Mouse (Mus musculus) lung, embryonic 15.5 days (tissue): ENCODE data around the gene 1700125H20Rik. TPM values are rescaled to one million over a fixed set of nuclear protein-coding genes. Genes with fewer than 3 reads are reported as not detected.

Experiments
- ATAC-seq: fragments of 200-750 bp; cut with Nextera tagmentation; 2 replicates; pipeline ENCODE4 v1.8.0; 2017; ENCODE audit warnings: moderate number of reproducible peaks, borderline replicate concordance; ENCODE audit not compliant: low FRiP score, low TSS enrichment; ENCODE audit errors: extremely low read depth
- H3K27ac ChIP-seq: fragments of 300-500 bp; sonication (generic); 2 replicates; pipeline ENCODE4 v1.5.1; 2015; ENCODE audit warnings: moderate library complexity, mild to moderate bottlenecking, inconsistent platforms
- H3K27me3 ChIP-seq: fragments of 300-500 bp; sonication (generic); 2 replicates; pipeline ENCODE4 v1.6.1; 2015; ENCODE audit warnings: inconsistent platforms
- H3K36me3 ChIP-seq: fragments of 300-500 bp; sonication (generic); 2 replicates; pipeline ENCODE4 v1.6.1; 2015; ENCODE audit warnings: inconsistent platforms
- H3K4me1 ChIP-seq: fragments of 300-500 bp; sonication (generic); 2 replicates; pipeline ENCODE4 v1.6.1; 2015; ENCODE audit warnings: inconsistent platforms
- H3K4me2 ChIP-seq: fragments of 300-500 bp; sonication (generic); 2 replicates; pipeline ENCODE4 v1.6.1; 2015; ENCODE audit warnings: inconsistent platforms, mild to moderate bottlenecking, moderate library complexity
- H3K4me3 ChIP-seq: fragments of 300-500 bp; sonication (generic); 2 replicates; pipeline ENCODE4 v1.5.1; 2015; ENCODE audit warnings: mild to moderate bottlenecking, inconsistent platforms
- H3K9ac ChIP-seq: fragments of 300-500 bp; sonication (generic); 2 replicates; pipeline ENCODE4 v1.6.1; 2015; ENCODE audit warnings: inconsistent platforms
- H3K9me3 ChIP-seq: fragments of 300-500 bp; sonication (generic); 2 replicates; pipeline ENCODE4 v1.6.1; 2016; ENCODE audit warnings: inconsistent platforms
- WGBS: fragments of 180-500 bp; shearing (Covaris S2); methylation state at CpG from one replicate; pipeline ENCODE4 v1.1.7; 2015; 5-methylcytosine and 5-hydroxymethylcytosine counted together
- polyA plus RNA-seq: library from polyadenylated mRNA; unstranded; fragments of >200 nt; fragmentation: Nextera tagmentation; extraction: Ambion mirVana; gene quantifications from 2 replicates; pipeline ENCODE4 v1.2.1, GENCODE M21; 2015

The 1700125H20Rik gene
- polyA plus RNA-seq, 1 experiment from 2014 or later = 0.22 TPM

DNA sequence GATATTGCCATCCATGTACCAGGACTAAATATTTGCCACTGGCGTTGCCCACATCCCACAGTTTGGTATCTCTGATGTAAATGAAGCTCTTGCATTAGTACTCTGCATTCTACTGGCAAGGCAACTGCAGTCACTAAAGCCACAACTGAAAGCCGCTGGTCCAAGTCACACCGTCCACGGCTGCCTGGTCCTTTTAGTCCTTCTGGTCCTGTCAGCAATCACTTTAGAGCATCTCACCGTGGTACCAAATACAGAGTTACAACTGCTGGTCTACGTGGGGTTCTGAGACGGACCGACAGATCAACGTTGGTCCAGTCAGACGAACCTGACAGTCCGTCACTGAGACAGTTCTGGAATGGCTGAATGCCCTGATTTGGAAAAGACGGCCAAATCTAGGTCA is 20.5 kb downstream of the 1700125H20Rik start:
- ATAC-seq = no peak
- Histone ChIP-seq H3K36me3 (peaks cover 71% of the 10 kb centered on the region), H3K9ac (no peak overlapping the region), H3K9me3 (no peaks in the 10 kb centered on the region), H3K4me2 (no peak overlapping the region), H3K4me3 (no peak overlapping the region), H3K27me3 (no peaks in the 10 kb centered on the region), H3K4me1 (no peaks in the 10 kb centered on the region), H3K27ac (no peak overlapping the region)
- 93% methylated on average over 12 of the region's 12 CpGs for WGBS

- Histone ChIP-seq H3K27me3 (no peaks in the 10 kb centered on the region), H3K4me3 (no peak overlapping the region), H3K4me2 (no peak overlapping the region), H3K9me3 (no peaks in the 10 kb centered on the region), H3K9ac (no peak overlapping the region), H3K36me3 (peaks cover 90% of the 10 kb centered on the region), H3K27ac (no peak overlapping the region), H3K4me1 (no peaks in the 10 kb centered on the region)
- WGBS = 92% methylated on average over 11 of the region's 11 CpGs
- no peak for ATAC-seq
These were observed 24.0 kb downstream of the 1700125H20Rik start for GRCm38 (mm10) chr11:85194206-85194605.

DNA sequence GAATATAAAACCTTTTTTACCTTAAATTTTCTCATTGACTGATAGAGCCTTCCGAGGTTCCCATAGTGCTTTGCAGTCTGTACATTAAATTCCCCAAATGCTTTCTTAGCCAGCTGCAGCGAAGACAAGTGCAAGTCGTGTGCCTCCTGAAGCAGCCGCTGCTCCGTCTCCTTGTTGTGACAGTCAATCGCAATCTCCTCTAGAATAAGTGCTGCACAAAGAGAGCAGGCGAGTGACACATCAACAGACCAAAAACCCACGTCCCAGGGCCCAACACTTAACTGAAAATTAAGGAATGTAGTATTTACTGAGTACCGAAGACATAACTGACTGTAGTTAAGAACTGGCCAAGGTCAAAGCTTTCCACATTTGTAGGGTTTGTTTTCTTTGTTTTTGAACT is 25.8 kb downstream of the 1700125H20Rik start:
- peaks cover 90% of the 10 kb centered on the region for H3K36me3 ChIP-seq
- no peaks in the 10 kb centered on the region for H3K27me3 ChIP-seq
- H3K9ac ChIP-seq = no peak overlapping the region
- H3K27ac ChIP-seq = no peak overlapping the region
- no peak for ATAC-seq
- H3K9me3 ChIP-seq = no peaks in the 10 kb centered on the region
- H3K4me3 ChIP-seq = no peak overlapping the region
- no peak overlapping the region for H3K4me2 ChIP-seq
- 80% methylated on average over 9 of the region's 9 CpGs for WGBS
- no peaks in the 10 kb centered on the region for H3K4me1 ChIP-seq

- 66% methylated on average over 2 of the region's 2 CpGs for WGBS
These were observed 28.7 kb downstream of the 1700125H20Rik start for GRCm38 (mm10) chr11:85198906-85199305.

DNA sequence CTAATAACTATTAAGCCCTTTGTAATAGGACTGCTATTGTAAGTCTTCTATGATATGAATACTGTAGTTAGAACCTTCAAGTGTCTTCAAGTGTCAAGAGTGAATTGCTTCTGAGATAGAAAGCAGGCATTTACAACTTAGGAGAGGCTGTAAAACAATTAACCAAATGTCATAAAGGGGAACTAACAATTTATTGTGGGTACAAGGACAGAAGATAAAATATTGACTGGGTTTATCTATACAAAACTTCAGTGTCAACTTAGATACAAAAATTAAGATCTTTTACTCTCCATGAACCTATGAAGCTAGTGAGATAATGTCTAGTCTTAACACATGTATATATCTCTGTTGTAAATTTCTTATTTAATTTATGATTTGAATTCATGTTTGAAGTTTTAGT is 36.0 kb downstream of the 1700125H20Rik start:
- Histone ChIP-seq H3K27ac (no peak overlapping the region), H3K9me3 (no peaks in the 10 kb centered on the region), H3K27me3 (no peaks in the 10 kb centered on the region), H3K4me3 (no peak overlapping the region), H3K36me3 (peaks cover 73% of the 10 kb centered on the region), H3K4me2 (no peak overlapping the region), H3K4me1 (no peaks in the 10 kb centered on the region), H3K9ac (no peak overlapping the region)
- ATAC-seq = no peak

More at GRCm38 (mm10) chr11:85198906-85199305, 28.7 kb downstream of the 1700125H20Rik start:
- Histone ChIP-seq H3K36me3 (peaks cover 88% of the 10 kb centered on the region), H3K4me3 (no peak overlapping the region), H3K27me3 (no peaks in the 10 kb centered on the region), H3K9ac (no peak overlapping the region), H3K27ac (no peak overlapping the region), H3K4me1 (no peaks in the 10 kb centered on the region), H3K4me2 (no peak overlapping the region), H3K9me3 (no peaks in the 10 kb centered on the region)
- no peak for ATAC-seq

- Histone ChIP-seq H3K27ac (no peak overlapping the region), H3K9me3 (no peaks in the 10 kb centered on the region), H3K4me1 (no peaks in the 10 kb centered on the region), H3K9ac (no peak overlapping the region), H3K4me3 (no peak overlapping the region), H3K4me2 (no peak overlapping the region), H3K27me3 (no peaks in the 10 kb centered on the region), H3K36me3 (peaks cover 82% of the 10 kb centered on the region)
- 85% methylated on average over 2 of the region's 2 CpGs for WGBS
- no peak for ATAC-seq
These were observed 40.9 kb downstream of the 1700125H20Rik start for GRCm38 (mm10) chr11:85211151-85211550.

GRCm38 (mm10) chr11:85213215-85213614 is 43.0 kb downstream of the 1700125H20Rik start:
- peaks cover 67% of the 10 kb centered on the region for H3K36me3 ChIP-seq
- H3K4me2 ChIP-seq = no peak overlapping the region

GRCm38 (mm10) chr11:85214679-85215078 is 44.5 kb downstream of the 1700125H20Rik start:
- no peak overlapping the region for H3K4me3 ChIP-seq
- no peak for ATAC-seq
- H3K27me3 ChIP-seq = no peaks in the 10 kb centered on the region
- H3K4me2 ChIP-seq = no peak overlapping the region
- no peak overlapping the region for H3K27ac ChIP-seq
- no peaks in the 10 kb centered on the region for H3K9me3 ChIP-seq
- H3K36me3 ChIP-seq = peaks cover 54% of the 10 kb centered on the region
- 94% methylated on average over 3 of the region's 3 CpGs for WGBS
- H3K9ac ChIP-seq = no peak overlapping the region
- H3K4me1 ChIP-seq = no peaks in the 10 kb centered on the region

More at GRCm38 (mm10) chr11:85213215-85213614, 43.0 kb downstream of the 1700125H20Rik start:
- Histone ChIP-seq H3K4me3 (no peak overlapping the region), H3K27me3 (no peaks in the 10 kb centered on the region), H3K9me3 (no peaks in the 10 kb centered on the region), H3K4me1 (no peaks in the 10 kb centered on the region), H3K9ac (no peak overlapping the region), H3K27ac (no peak overlapping the region)
- ATAC-seq = no peak
- WGBS = 87% methylated on average over 2 of the region's 2 CpGs

DNA sequence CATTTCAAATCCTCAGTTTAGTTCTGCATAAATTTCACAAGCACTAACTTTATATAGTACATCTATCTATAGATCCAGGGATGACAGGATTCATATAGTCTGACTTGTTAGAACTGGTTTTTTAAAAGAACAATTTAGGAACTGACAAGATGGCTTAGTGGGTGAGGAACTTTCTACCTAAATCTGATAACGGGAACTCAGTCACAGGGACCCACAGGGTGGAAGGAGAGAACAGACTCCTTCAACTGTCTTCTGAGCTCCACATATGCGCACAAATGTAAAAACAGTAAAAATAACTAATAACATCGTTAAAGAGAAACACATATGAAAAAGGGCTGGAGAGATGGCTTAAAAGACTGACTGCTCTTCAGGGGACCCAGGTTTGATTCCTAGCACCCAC is 48.8 kb downstream of the 1700125H20Rik start:
- Histone ChIP-seq H3K27me3 (no peaks in the 10 kb centered on the region), H3K36me3 (peaks cover 22% of the 10 kb centered on the region), H3K4me1 (no peaks in the 10 kb centered on the region), H3K4me2 (no peak overlapping the region), H3K27ac (no peak overlapping the region), H3K9me3 (no peaks in the 10 kb centered on the region), H3K4me3 (no peak overlapping the region), H3K9ac (no peak overlapping the region)
- 90% methylated on average over 3 of the region's 3 CpGs for WGBS
- no peak for ATAC-seq

GRCm38 (mm10) chr11:85222561-85222960 is 52.4 kb downstream of the 1700125H20Rik start:
- 95% methylated on average over 6 of the region's 6 CpGs for WGBS

DNA sequence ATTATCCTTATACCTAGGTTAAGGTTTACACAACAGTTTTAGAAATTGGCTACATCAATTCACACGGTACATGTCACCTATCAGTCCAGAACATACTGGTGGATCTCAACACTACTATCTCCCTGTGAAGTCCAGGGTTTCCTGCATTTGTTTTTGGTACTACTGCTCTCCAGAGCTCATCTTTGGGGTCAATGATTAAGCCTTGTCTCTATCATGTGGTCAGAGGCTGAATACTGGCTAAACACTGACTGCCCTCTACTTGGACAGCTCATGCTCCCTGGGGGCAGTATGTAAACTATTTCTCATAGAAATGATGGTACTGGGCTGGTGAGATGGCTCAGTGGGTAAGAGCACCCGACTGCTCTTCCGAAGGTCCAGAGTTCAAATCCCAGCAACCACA is 53.0 kb downstream of the 1700125H20Rik start:
- no peak overlapping the region for H3K9ac ChIP-seq
- H3K4me2 ChIP-seq = no peak overlapping the region
- 93% methylated on average over 3 of the region's 3 CpGs for WGBS
- H3K36me3 ChIP-seq = peaks cover 5% of the 10 kb centered on the region
- no peak overlapping the region for H3K4me3 ChIP-seq
- no peak for ATAC-seq
- no peak overlapping the region for H3K27ac ChIP-seq
- H3K9me3 ChIP-seq = no peaks in the 10 kb centered on the region
- no peaks in the 10 kb centered on the region for H3K27me3 ChIP-seq
- no peaks in the 10 kb centered on the region for H3K4me1 ChIP-seq

More at GRCm38 (mm10) chr11:85222561-85222960, 52.4 kb downstream of the 1700125H20Rik start:
- H3K9ac ChIP-seq = no peak overlapping the region
- no peak overlapping the region for H3K27ac ChIP-seq
- no peak overlapping the region for H3K4me2 ChIP-seq
- peaks cover 5% of the 10 kb centered on the region for H3K36me3 ChIP-seq
- H3K9me3 ChIP-seq = no peaks in the 10 kb centered on the region
- no peaks in the 10 kb centered on the region for H3K27me3 ChIP-seq
- H3K4me3 ChIP-seq = no peak overlapping the region
- no peak for ATAC-seq
- H3K4me1 ChIP-seq = no peaks in the 10 kb centered on the region
